Mouse (Mus musculus) neural tube, embryonic 14.5 days (tissue): ENCODE data around the gene Lrrc17. TPM values are rescaled to one million over a fixed set of nuclear protein-coding genes. Genes with fewer than 3 reads are reported as not detected.

Experiments used
- ATAC-seq: fragments of 200-750 bp; cut with Nextera tagmentation; 2 replicates; pipeline ENCODE4 v1.8.0; 2017; ENCODE audit warnings: low read depth, mild to moderate bottlenecking, moderate TSS enrichment, moderate library complexity
- H3K27ac ChIP-seq: fragments of 300-500 bp; sonication (generic); 2 replicates; pipeline ENCODE4 v1.5.1; 2014; ENCODE audit warnings: low read depth, mild to moderate bottlenecking, control low read depth, low read length, moderate library complexity, mixed read lengths
- H3K27me3 ChIP-seq: fragments of 300-500 bp; sonication (generic); 2 replicates; pipeline ENCODE4 v1.6.1; 2014; ENCODE audit warnings: low read length; ENCODE audit not compliant: control insufficient read depth, insufficient read depth
- H3K36me3 ChIP-seq: fragments of 300-500 bp; sonication (generic); 2 replicates; pipeline ENCODE4 v1.6.1; 2014; ENCODE audit warnings: low read length, mixed read lengths; ENCODE audit not compliant: control insufficient read depth, insufficient read depth
- H3K4me1 ChIP-seq: fragments of 300-500 bp; sonication (generic); 2 replicates; pipeline ENCODE4 v1.6.1; 2014; ENCODE audit warnings: low read length; ENCODE audit not compliant: control insufficient read depth, insufficient read depth
- H3K4me2 ChIP-seq: fragments of 300-500 bp; sonication (generic); 2 replicates; pipeline ENCODE4 v1.6.1; 2014; ENCODE audit warnings: mild to moderate bottlenecking, low read depth, low read length, control low read depth
- H3K4me3 ChIP-seq: fragments of 300-500 bp; sonication (generic); 2 replicates; pipeline ENCODE4 v1.5.1; 2014; ENCODE audit warnings: low read depth, low read length, control low read depth, mixed read lengths
- H3K9ac ChIP-seq: fragments of 300-500 bp; sonication (generic); replicated peaks from 2 replicates; pipeline ENCODE4 v1.6.1; 2014; ENCODE audit warnings: low read depth, mild to moderate bottlenecking, control low read depth, low read length, mixed read lengths
- H3K9me3 ChIP-seq: fragments of 300-500 bp; sonication (generic); 2 replicates; pipeline ENCODE4 v1.6.1; 2016; ENCODE audit warnings: low read length; ENCODE audit not compliant: control insufficient read depth
- WGBS: fragments of 180-500 bp; shearing (Covaris S2); extraction: QIAGEN DNeasy Blood & Tissue Kit; methylation state at CpG from one replicate; pipeline ENCODE4 v1.1.7; 2014; 5-methylcytosine and 5-hydroxymethylcytosine counted together
- polyA plus RNA-seq: library from polyadenylated mRNA; unstranded; fragments of >200 nt; fragmentation: Nextera tagmentation; extraction: Ambion mirVana; gene quantifications from 2 replicates; pipeline ENCODE4 v1.2.1, GENCODE M21; 2014

The Lrrc17 gene
- polyA plus RNA-seq, 1 experiment from 2014 or later, result 0.95 TPM

GRCm38 (mm10) chr5:21528068-21528842 is 15.1 kb upstream of the Lrrc17 start:
- peak; percentile 51; the same call in 1 of the 2 replicates for ATAC-seq
- 57% methylated on average over 15 of the region's 15 CpGs for WGBS
- Histone ChIP-seq H3K27me3 (no peaks in the 10 kb centered on the region), H3K36me3 (no peaks in the 10 kb centered on the region), H3K9me3 (no peaks in the 10 kb centered on the region), H3K4me2 (no peak overlapping the region), H3K4me3 (no peak overlapping the region), H3K27ac (no peak overlapping the region), H3K9ac (no peak overlapping the region), H3K4me1 (no peaks in the 10 kb centered on the region)

GRCm38 (mm10) chr5:21529110-21529720 is 14.1 kb upstream of the Lrrc17 start:
- no peak overlapping the region for H3K27ac ChIP-seq
- no peak overlapping the region for H3K4me2 ChIP-seq
- H3K9me3 ChIP-seq, result no peaks in the 10 kb centered on the region
- H3K36me3 ChIP-seq, result no peaks in the 10 kb centered on the region
- no peaks in the 10 kb centered on the region for H3K4me1 ChIP-seq
- H3K9ac ChIP-seq, result no peak overlapping the region
- 92% methylated on average over 8 of the region's 8 CpGs for WGBS
- H3K4me3 ChIP-seq, result no peak overlapping the region
- H3K27me3 ChIP-seq, result no peaks in the 10 kb centered on the region
- no peak for ATAC-seq

DNA sequence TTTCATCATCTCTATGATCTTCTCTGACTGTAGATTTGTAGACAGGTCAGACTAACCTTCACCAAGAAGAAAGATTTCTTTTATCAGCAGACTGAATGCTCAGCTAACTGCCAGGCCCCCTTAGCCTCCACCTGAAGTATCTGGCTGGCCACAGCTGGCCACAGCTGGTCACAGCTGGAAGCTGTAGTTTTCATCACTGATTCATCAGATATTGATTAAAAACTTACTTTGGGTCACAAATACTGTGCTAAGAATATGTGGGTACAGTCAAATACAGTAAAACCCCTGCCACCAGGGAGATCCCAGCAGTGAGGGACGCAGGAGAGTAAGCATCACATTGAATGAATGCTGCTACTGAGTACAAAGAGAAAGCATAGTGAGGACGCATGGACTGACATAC is 11.2 kb upstream of the Lrrc17 start:
- no peak overlapping the region for H3K27ac ChIP-seq
- no peaks in the 10 kb centered on the region for H3K4me1 ChIP-seq
- no peak overlapping the region for H3K4me3 ChIP-seq
- ATAC-seq, result no peak
- WGBS, result 90% methylated on average over 2 of the region's 2 CpGs
- H3K27me3 ChIP-seq, result no peaks in the 10 kb centered on the region
- no peak overlapping the region for H3K9ac ChIP-seq
- H3K9me3 ChIP-seq, result no peaks in the 10 kb centered on the region
- H3K36me3 ChIP-seq, result no peaks in the 10 kb centered on the region
- no peak overlapping the region for H3K4me2 ChIP-seq

DNA sequence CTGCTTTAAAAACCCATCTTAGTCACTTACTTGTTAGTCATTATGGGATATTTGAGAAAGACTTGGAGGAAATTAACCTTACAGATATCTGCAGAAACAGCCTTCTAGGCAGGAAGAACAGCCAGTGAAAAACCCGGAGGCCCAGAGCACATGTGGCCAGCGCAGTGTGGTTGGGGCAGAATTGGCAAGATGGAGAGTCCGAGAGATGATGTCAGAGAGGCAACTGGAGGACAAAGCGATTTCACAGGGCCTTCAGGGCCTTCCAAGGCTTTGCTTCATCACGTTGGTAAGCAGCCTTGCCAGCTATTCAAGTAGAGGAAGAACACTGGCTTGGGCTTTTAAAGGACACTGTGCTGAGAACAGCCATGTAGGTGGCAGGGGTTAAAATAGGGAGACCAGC is 10.4 kb upstream of the Lrrc17 start:
- H3K4me3 ChIP-seq, result no peak overlapping the region
- H3K36me3 ChIP-seq, result no peaks in the 10 kb centered on the region
- no peak overlapping the region for H3K9ac ChIP-seq
- no peaks in the 10 kb centered on the region for H3K27me3 ChIP-seq
- no peak overlapping the region for H3K4me2 ChIP-seq
- no peak overlapping the region for H3K27ac ChIP-seq
- 88% methylated on average over 5 of the region's 5 CpGs for WGBS
- ATAC-seq, result no peak
- no peaks in the 10 kb centered on the region for H3K9me3 ChIP-seq
- H3K4me1 ChIP-seq, result no peaks in the 10 kb centered on the region

- H3K27me3 ChIP-seq, result no peaks in the 10 kb centered on the region
- H3K36me3 ChIP-seq, result no peaks in the 10 kb centered on the region
- no peak overlapping the region for H3K4me3 ChIP-seq
- no peak overlapping the region for H3K4me2 ChIP-seq
- no peaks in the 10 kb centered on the region for H3K9me3 ChIP-seq
- no peak overlapping the region for H3K9ac ChIP-seq
- H3K27ac ChIP-seq, result no peak overlapping the region
- 74% methylated on average over 4 of the region's 4 CpGs for WGBS
- H3K4me1 ChIP-seq, result no peaks in the 10 kb centered on the region
- ATAC-seq, result no peak
Observed at GRCm38 (mm10) chr5:21542226-21542625, 1.1 kb upstream of the Lrrc17 start.

DNA sequence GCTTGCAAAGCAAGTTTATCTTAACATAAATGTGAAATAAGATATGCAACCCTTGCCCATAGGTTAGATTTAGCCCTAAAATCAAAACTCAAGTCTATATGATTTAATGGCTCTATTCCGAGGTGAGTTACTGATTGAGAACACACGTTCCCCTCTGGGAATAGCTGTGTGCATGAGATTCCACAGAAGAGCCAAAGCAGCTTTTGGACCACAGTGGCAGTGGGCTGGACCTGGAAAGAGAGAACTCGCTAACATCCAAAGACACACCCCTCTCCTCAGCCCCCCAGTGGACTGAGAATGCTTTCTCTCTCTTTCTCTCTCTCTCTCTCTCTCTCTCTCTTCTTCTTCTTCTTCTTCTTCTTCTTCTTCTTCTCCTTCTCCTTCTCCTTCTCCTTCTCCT is 1.5 kb downstream of the Lrrc17 start:
- H3K9ac ChIP-seq, result no peak overlapping the region
- no peaks in the 10 kb centered on the region for H3K27me3 ChIP-seq
- H3K27ac ChIP-seq, result no peak overlapping the region
- ATAC-seq, result no peak
- no peak overlapping the region for H3K4me2 ChIP-seq
- H3K36me3 ChIP-seq, result no peaks in the 10 kb centered on the region
- no peak overlapping the region for H3K4me3 ChIP-seq
- 71% methylated on average over 3 of the region's 3 CpGs for WGBS
- no peaks in the 10 kb centered on the region for H3K4me1 ChIP-seq
- no peaks in the 10 kb centered on the region for H3K9me3 ChIP-seq

DNA sequence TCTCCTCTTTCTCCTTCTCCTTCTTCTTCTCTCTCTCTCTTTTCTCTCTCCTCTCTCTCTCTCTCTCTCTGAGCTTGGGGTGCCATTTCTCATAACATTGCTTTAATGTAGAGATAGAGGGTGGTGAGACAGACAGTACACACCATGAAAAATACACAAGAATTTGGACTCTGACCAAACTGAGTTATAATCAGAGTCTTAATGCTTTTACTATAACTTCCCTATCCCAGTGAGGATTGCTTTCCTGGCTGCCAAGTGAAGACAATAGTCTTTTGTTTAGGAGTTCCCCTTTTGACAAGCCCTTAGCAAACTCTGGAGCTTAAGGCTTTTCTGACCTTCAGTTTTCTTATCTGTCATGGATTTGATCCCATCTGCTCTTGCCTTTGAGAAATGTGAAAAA is 1.9 kb downstream of the Lrrc17 start:
- Histone ChIP-seq H3K9ac (no peak overlapping the region), H3K4me1 (no peaks in the 10 kb centered on the region), H3K4me3 (no peak overlapping the region), H3K4me2 (no peak overlapping the region), H3K27ac (no peak overlapping the region), H3K9me3 (no peaks in the 10 kb centered on the region), H3K27me3 (no peaks in the 10 kb centered on the region), H3K36me3 (no peaks in the 10 kb centered on the region)
- no peak for ATAC-seq

- Histone ChIP-seq H3K27me3 (no peaks in the 10 kb centered on the region), H3K4me1 (no peaks in the 10 kb centered on the region), H3K9ac (no peak overlapping the region), H3K4me3 (no peak overlapping the region), H3K27ac (no peak overlapping the region), H3K4me2 (no peak overlapping the region), H3K36me3 (no peaks in the 10 kb centered on the region), H3K9me3 (no peaks in the 10 kb centered on the region)
- ATAC-seq, result no peak
- WGBS, result 84% methylated on average over 4 of the region's 4 CpGs
Observed at GRCm38 (mm10) chr5:21545786-21546185, 2.4 kb downstream of the Lrrc17 start.

DNA sequence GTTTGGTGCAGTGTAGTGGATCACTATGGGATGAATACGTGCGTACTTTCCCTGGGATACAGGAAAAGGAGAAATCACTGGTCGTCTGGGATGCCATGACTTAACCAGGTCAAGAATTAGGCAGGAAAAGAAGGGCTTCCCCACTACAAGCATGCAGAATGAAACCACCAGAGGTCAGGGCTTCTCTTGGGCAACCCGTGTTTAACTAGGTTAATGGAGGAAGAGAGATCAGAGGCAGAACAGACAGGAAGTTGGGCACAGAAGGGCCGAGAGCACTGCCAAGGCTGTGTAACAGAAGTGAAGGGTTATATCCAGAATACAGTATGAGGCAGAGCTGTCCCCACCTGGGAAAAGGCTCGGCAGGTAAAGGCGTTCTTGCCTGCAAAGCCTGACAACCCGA is 3.6 kb downstream of the Lrrc17 start:
- no peaks in the 10 kb centered on the region for H3K36me3 ChIP-seq
- no peak overlapping the region for H3K4me2 ChIP-seq
- ATAC-seq, result no peak
- no peak overlapping the region for H3K9ac ChIP-seq
- H3K27ac ChIP-seq, result no peak overlapping the region
- 83% methylated on average over 8 of the region's 8 CpGs for whole genome bisulfite sequencing
- H3K4me1 ChIP-seq, result no peaks in the 10 kb centered on the region
- no peaks in the 10 kb centered on the region for H3K27me3 ChIP-seq
- H3K9me3 ChIP-seq, result no peaks in the 10 kb centered on the region
- H3K4me3 ChIP-seq, result no peak overlapping the region
